Mouse (Mus musculus): ENCODE data around the gene Matn3. TPM values are rescaled to one million over a fixed set of nuclear protein-coding genes. Genes with fewer than 3 reads are reported as not detected.
A peak's percentile ranks its signal among the peaks of the same experiment; 100 is the strongest.
"Not testable (repeated sequence)": the region's sequence is repeated elsewhere in the genome, so short reads cannot be mapped to it uniquely, and the experiment has no call there.

The Matn3 gene
- polyA plus RNA-seq, 1 experiment: not detected

DNA sequence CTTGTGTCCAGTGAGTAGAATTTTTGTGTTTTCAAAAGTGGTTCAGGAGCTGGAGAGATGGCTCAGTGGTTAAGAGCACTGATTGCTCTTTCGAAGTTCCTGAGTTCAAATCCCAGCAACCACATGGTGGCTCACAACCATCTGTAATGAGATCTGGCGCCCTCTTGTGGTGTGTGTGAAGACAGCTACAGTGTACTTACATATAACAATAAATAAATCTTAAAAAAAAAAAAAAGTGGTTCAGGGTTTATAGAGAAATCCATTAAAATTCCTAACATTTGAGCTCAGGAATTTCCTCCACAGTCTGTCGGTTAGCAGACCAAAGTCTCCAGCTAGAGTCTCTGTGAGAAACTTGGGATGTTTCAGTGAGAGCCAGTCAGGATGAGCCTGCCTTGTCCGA is 11.5 kb upstream of the Matn3 start:
- DNase-seq (ENCODE audit: low read depth): not testable (repeated sequence)

DNA sequence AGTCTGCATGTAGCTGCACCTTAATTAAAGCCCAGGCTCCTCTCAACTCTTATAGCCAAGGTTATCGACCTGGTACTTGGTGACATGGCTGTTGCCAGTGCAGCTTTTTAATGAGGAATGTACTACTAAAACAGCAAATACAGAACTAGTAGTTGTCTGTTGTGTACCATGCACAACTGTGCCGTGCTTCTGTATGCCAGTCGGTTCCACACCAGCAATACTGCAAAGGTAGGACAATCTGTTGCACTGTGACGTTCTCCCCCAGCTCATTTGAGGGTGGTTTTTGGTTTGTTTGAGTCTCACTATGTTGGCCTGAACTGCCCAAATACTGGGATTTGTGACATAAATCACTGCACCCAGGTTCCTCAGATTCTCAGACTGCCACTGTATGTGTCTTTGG is 8.2 kb upstream of the Matn3 start:
- no peak for DNase-seq (ENCODE audit: low read depth)

DNA sequence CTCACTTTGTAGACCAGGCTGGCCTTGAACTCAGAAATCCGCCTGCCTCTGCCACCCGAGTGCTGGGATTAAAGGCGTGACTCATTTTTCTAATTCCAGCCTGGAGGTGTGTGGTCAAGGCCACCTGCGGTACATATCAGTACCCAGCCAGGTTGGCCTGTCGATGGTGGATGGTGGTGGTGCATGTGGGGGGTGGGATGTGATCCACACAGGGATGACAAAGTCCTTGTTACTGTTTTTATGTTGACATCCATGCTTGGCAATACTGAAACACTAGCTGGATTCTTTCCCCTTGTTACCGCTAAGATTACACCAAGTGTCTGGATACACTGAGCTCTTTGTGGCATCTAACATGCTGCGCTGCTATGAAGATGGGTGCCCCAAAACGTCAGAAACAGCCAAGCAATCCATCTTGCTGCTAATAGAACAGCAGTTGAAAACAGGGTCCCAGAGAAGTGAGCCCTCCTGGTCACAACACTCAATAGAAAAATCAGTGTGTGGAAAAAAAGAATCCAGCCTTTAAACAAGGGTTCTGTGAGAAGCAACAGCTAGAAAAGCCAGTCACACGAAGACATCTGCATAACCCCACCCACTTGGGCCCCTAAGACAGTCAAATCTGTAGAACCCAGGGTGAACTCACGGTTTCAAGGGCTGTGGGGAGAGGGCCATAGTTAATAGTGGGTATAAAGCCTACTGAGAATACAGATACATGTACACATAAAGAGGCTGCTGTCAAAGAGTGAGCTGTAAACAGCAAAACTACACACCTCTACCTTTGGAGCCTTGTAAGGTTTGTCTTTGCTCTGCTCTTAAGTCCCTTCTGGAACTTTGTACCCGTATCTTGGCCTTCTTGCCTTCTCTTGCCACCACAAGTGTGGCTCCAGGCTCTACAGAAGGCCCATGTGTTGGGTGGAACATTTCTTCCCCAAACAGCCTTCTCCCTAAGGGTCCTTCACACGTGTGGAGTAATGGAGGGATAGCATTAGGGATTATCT is 7.4 kb upstream of the Matn3 start:
- DNase-seq (ENCODE audit: low read depth): no peak

DNA sequence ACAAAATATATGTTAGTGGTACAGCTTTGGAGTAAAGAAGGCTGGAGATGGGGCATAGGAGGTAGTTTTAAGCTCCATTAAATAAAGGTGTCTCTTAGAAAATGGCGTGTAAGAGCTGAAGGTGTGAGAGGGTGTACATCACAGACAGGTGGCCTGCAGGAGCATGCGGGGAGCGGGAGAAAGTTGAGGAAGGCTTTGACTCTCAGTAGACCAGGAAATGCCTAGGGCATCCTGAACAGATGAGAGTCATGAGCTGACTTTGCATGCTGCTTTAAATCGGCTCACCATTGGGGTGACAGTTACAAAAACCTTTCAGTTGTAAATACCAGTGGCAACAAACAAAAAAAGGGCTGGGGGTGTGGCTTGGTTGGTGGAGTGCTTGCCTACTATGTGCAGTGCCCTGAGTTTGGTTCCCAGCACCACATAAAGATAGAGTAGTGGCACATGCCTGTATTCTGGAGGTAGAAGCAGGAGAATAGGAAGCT is 6.6 kb upstream of the Matn3 start:
- no peak for DNase-seq (ENCODE audit: low read depth)

DNA sequence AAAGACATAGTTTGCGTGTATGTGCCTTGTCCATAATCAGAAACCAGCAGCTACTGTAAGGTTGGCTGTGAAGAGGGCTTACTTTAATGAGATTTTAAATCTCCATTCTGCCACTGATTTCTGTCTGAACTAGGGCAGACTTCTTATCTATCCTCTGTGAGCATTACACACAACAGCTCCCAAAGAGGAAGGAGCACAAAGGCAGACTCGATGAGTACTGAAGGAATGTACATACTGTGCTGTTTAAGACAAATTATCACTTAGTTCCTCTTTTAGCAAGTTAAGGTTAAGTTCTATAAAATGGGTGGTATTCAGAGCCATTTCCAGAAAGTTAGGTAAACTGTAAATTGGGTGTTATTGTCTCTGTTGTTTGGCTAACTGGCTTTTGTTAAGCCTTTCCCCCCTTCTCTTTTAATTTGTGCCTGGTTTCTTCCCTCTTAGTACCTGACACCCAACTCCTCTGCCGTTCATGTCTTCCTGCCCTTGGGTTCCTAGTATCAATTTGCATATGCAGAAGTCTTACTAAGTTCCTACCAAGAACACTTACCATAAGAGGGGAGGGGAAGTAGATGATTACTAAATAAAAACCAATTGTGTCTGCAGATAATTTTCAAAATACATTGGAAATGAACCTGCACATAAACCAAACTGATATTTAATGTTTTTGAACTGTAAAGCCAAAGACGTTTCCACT is 5.9 kb upstream of the Matn3 start:
- DNase-seq (ENCODE audit: low read depth): no peak

DNA sequence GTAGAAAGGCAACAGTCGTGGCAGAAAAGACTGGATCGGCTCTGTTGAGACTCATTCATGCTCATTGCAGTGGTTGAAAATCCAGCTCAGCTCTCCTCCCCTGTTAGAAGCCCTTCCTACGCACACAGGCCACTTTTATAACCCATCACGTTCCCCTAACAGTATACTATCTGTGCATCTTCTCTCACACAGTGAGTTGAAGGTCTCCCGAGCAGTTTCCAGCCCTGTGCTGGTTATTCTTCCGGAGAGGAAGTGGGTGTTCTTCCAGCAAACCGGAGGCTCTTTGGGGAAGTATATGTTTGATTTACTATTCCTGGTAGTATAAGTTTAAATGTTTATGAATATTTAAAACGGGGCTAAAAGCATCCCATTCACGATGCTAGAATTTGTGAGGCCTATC is 566 bp upstream of the Matn3 start:
- DNase-seq (ENCODE audit: low read depth): no peak

DNA sequence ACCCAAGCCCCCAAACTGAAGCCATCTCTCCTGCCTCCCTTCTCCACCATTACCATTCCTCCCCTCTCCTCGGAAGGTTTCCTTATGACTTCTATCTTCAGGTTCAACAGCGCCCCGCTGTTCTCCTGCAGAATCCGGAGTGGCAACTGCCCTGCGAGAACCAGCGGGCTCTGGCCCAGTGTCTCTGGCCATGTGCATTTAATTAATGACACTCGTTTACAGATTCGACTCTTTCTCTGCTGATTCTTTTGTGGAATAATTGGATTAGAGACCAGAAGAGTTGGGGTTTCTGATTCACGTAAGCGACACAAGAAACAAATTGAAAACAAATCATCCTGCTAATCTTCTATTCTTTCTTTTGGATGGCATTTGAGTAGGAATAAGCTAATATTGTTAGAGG is 5.4 kb downstream of the Matn3 start:
- no peak for DNase-seq (ENCODE audit: low read depth)

DNA sequence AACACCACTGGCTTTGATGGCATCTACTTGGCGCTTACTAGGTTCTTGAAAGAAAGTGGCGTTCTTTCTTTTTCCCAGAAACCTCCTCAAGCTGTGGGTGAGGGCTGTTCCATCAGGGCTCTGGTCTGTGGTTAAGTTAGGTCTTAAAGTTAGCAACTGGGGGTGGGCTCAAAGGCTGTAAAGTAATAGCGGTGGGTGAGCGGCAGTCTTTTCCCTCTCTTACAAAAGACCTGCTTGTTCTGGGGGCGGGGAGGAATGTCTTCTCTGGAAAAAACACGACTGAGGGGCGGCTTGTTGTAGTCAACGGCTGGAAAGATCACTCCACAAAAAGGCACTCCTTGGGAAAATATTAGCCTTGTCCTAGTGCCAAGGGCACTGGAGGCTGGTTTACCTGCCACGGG is 6.4 kb downstream of the Matn3 start:
- no peak for DNase-seq (ENCODE audit: low read depth)

DNA sequence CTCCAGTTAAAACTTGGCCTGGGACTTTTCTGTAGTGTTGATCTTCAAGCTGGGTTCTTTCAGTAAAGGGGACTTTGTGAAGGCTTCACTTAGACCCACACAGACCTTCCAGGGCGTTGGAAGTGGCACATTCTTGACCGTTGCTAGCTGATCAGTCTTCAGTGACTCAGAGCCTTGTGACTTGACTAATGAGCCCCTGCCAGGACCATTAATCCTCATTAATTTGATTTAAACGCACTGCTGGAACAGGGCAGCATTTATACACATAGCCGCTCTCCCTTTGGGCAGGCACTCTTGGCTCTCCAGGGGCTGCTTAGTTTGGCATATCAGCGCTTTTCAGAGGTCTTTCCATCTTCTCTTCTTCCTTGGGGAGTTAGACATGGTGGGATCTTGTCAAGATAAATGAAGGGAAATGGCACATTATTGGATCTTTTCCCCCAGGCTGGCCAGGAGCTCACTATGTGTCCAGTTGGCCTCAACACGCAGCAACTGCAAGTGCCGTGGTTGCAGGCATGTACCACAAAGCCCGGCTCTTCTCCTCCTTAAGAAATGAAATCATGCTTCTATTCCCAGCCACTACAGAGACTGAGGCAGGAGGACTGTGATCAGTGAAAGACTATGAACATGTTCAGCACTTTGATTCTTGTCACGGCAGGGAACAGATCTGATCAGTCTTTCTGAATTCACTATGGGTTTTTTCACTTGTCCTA is 14.0 kb downstream of the Matn3 start:
- DNase-seq (ENCODE audit: low read depth): no peak

DNA sequence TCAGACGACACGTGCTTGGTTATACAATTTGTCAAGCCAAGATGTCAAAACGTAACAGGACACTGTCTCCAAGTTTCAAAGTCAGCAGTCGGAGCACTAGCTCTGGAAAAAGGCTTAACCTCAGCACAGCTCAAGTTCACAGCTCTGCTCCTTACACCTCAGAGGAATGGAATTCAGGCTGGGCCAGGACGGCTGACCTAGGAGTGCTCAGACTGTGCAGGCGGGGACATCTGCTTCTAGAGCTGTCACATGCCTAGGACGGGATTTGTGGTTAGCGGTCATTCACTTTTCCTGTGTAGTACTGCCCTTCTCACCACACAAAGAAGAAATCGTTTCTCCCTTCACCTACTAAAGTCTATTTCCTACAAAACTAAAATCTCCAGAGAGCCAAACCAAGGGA is 22.1 kb downstream of the Matn3 start:
- DNase-seq (ENCODE audit: low read depth): no peak

DNA sequence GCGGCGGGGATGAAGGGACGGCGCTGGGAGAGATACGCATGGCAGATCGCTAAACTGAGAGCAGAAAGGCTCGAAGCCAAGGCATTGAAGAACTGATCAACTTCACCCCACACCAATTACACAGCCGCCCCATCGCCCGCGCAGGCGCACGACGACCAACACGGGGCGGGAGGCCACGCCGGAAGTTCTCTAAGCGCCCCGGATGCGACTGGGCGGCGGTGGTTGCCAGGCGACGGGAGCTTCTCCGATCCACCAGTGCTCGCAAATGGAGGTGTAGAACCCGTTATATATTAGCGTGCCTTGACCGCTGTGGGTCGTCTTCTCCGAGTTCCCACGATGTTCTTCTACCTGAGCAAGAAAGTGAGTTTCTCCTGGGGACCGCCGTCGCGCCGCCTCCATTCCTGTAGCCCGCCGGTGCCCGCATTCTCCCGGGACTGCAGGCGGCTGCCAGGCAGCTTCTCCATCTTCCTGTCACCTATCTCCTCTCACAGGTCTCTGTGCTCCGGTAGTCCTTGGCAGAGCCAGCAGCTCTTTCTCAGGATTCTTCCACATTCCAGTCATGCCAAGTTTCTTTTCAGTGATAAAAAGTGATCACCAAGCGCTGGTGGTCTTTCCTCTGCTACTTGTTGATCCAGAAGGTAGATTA is 26.2 kb downstream of the Matn3 start, which contains the start of gene Wdr35:
Gene Wdr35, plus strand, starts transcription at position 73 of the 646 bp plus-strand sequence.
- DNase-seq (ENCODE audit: low read depth): no peak

DNA sequence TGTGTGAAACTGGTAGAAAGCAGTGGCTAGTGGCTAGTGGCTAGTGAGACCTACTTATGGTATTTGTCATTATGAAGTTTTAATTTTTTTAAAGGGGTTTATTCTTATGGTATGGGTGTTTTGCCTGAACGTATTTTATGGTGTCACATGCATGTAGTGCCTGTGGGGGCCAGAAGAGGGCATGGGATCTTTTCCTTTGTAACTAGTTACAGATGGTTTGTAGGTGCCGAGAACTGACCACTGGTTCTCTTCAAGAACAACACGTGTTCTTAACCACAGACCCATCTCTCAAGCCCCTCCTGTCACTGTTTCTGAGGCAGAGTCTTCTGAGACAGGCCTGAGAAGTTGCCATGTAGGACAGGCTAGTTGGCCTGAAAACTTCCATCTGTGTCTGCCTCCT is 27.3 kb downstream of the Matn3 start:
- DNase-seq (ENCODE audit: low read depth): no peak

DNA sequence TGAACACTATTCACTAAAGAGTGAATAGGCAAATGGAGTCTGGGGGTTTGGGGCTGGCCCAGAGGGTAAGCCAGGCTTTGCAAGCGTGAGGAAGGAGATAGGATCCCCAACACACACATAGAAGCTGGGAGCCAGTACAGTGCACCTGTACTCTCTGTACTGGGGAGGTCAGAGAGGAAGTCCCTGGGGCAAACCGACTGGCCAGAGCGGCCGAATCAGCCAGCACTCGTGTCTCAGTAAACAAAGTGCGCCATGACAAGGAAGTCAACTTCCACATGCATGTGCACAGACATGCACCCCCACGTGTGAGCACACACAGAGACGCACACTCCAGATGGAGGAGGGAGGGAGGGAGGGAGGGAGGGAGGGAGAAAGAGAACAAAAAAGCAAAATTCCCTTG is 45.5 kb downstream of the Matn3 start:
- no peak for DNase-seq (ENCODE audit: low read depth)

DNA sequence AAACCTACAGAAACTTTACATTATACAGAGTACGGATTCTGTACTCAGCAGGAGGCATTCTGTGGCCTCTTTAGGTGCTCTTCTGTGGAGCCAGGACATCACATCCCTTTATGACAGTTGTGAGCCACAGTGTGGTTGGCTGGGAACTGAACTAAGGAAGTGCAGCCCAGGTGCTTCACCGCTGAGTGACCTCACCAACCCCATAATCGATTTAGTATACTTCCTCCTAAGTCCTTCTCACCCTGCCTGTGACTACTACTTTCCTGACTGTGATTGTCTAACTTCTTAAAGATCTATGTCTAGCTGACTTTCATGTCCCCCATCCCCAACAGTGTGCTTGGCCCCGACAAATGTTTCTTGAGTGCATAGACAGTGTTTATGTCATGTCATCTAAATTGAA is 50.6 kb downstream of the Matn3 start:
- DNase-seq (ENCODE audit: low read depth): no peak

DNA sequence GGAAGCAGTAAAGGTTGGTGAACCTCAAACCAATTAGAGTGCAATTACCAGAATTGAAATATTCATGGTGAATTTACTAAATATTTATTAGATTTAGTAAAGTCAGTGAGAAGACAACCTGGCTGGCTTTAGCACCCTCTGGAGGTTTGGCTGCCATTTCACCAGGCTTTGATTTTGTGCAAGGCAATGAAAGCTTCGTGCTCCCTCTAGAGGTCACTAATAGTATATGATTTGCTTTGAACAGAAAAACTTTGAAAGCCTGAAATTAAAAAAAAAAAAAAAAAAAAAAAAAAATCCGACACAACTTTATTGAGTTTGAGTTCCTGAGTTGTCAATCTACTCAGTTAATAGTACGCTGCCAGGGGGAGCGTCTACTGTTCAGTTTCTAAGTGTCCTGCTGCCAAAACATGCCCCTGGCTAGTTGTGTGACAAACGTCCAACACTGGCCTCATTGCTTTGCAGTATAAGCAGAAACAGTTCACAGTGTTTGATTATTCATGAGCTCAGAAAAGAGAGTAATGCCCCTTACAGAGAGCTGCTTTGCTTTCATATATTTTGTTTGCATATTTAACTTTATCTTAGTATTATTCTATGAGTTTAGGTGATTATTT is 54.4 kb downstream of the Matn3 start:
- peak; percentile 13 for DNase-seq (ENCODE audit: low read depth)

DNA sequence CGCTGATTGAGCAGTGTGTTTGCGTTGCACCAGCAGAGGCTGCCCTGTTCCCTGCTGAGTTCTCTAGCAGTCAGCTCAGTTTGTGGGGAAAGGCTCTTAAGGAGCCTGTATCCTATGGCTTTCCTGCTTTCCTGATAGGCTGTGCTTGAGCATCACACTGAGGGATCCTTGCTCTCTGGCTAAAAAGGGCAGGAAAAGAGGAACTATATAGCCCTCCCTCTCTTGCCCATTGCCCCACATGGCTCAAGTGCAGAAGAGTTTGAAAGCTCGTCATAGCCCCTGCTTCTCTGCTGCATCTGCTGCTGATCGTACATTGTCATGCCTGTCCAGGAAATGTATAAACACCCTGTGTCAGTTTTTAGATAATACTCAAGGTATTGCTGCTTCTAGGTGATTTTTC is 59.4 kb downstream of the Matn3 start:
- DNase-seq (ENCODE audit: low read depth): no peak

DNA sequence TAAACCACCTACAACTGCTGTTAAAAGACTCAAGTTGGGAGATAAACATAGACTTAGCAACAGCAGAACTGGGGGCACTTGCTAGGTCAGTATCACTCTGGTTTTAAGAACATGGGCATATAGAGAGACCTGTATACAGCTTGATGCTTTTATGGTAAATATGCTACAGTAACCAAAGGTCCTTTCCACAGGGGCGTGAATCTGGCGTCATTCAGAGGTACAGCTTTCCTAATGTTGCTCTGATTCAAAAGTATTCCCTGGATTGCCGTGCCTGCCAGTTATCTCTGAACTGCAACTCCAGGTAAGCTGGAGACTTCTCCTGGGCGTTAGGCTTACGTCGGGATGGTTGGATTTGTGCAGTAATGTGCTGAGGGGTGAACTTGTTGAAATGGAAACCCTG is 60.1 kb downstream of the Matn3 start:
- no peak for DNase-seq (ENCODE audit: low read depth)

DNA sequence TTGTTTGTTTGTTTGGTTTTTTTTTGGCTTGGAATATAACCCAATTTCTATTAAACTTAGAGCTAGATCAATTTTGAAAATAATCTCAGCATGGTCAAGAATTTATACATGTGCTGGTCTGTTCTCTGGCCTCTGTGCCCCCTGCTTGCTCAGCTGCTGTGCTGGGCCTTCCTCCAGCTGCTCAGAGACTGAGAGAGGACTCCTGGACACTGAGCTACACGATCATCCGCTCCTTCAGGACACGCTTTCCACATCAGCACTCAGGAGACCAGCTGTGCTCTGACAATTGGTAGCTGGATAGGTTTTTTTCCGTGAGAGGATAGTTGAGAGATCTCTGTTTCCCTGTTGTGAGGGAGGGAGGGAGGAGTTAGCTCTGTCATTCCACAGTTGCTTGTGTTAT is 62.6 kb downstream of the Matn3 start:
- no peak for DNase-seq (ENCODE audit: low read depth)

DNA sequence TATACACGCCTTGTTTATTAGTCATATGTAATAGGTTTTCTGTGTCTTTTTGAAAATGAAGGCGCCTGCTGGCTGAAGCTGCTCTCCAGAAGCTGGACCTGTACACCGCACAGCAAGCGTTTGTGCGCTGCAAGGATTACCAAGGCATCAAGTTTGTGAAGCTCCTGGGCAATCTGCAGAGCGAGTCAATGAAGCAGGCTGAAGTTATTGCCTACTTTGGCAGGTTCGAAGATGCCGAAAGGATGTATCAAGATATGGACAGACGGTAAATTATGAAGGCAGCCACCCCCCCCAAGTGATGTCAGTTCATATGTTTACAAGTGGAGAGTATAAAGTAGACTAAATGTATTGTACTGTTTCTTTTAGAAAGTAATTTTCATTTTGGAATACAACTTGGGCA is 68.6 kb downstream of the Matn3 start:
- no peak for DNase-seq (ENCODE audit: low read depth)

DNA sequence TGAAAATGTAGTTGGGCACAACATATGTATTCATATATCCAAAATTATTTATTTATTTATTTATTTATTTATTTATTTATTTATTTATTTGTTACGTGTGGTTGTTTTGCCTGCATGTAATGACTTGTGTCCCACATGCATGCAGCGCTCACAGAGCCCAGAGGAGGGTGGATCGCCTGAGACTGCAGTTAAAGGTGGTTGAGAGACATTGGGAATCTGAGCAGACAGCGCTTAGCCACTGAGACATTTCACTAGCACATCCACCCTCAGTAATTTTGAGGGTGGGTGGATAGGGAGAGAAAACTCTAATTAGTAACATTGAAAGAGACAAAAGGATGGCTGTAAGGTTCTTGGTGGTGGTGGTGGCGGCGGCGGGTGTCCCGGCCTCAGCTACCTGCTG is 72.7 kb downstream of the Matn3 start:
- no peak for DNase-seq (ENCODE audit: low read depth)

DNA sequence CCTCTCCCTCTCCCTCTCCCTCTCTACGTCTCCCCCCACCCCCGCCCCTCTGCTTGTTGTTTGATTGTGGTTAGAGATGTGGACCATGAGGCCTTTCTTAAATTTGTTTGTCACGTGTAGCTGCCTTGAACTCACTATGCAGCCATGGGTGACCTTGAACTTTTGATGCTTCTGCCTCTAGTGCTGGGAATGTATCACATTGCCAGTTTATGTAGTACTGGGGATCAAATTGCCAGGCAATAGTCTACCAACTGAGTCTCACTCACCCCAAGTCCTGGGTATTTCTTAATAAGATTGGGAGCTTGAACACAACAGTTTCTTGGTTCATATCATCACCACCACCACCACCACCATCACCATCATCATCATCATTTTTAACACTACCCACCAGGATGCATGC is 73.3 kb downstream of the Matn3 start:
- DNase-seq (ENCODE audit: low read depth): no peak

All from gonadal fat pad, adult 2 months (tissue).